Mouse (Mus musculus): ENCODE measurements around the gene Btg4. TPM values are rescaled to one million over a fixed set of nuclear protein-coding genes. Genes with fewer than 3 reads are reported as not detected.

Btg4 gene
- total RNA-seq, 1 experiment, result not detected

GRCm38 (mm10) chr9:51146496-51146895 lies 85.8 kb downstream of the Btg4 start:
- Histone ChIP-seq H3K9ac (ENCODE audit: insufficient read depth, low read depth, low read length, poor library complexity, severe bottlenecking) (no peak overlapping the region), H3K36me3 (ENCODE audit: control insufficient read depth, insufficient read depth, low read length, poor library complexity, severe bottlenecking) (no peaks in the 10 kb centered on the region), H3K9me3 (ENCODE audit: control insufficient read depth, insufficient read depth, low read depth, low read length) (no peaks in the 10 kb centered on the region), H3K4me3 (ENCODE audit: insufficient read depth in 1 of 2, low read depth in 1 of 2, low read length in 2 of 2, poor library complexity in 1 of 2, severe bottlenecking in 1 of 2) (no peak overlapping the region), H3K27ac (ENCODE audit: insufficient read depth, low read depth, low read length, poor library complexity, severe bottlenecking) (no peak overlapping the region), H3K4me1 (ENCODE audit: control insufficient read depth in 2 of 2, insufficient read depth in 2 of 2, low read length in 2 of 2, poor library complexity in 1 of 2) (no peaks in the 10 kb centered on the region)
- in situ Hi-C loops (cut with MboI; ENCODE audit: low sequenced_read_pairs in 2 of 2, unreplicated experiment in 2 of 2), result loop anchor here in 1 of 2 experiments (10.0 kb wide), 1 partner anchor 292 kb away; no protein-coding TSS in a partner anchor
- DNase-seq (ENCODE audit: low read depth, low spot score), result no peak
- no peak for TF ChIP-seq CHD2 (IDR thresholded peaks at IDR 0.05; ENCODE audit: low read depth, low read length)
- no peak for TF ChIP-seq MAFK (IDR thresholded peaks at IDR 0.05; ENCODE audit: insufficient read depth, low read depth, low read length)
- no peak for TF ChIP-seq HCFC1 (IDR thresholded peaks at IDR 0.05; ENCODE audit: borderline replicate concordance, insufficient read depth, low read length)
- no peak for TF ChIP-seq ZNF384 (IDR thresholded peaks at IDR 0.05; ENCODE audit: low read depth, low read length)
- no peak for TF ChIP-seq ZC3H11A (IDR thresholded peaks at IDR 0.05; ENCODE audit: borderline replicate concordance, low read depth, low read length)

- TF ChIP-seq HCFC1 (IDR thresholded peaks at IDR 0.05; ENCODE audit: borderline replicate concordance, insufficient read depth, low read length) (no peak), MAFK (IDR thresholded peaks at IDR 0.05; ENCODE audit: insufficient read depth, low read depth, low read length) (no peak), ZNF384 (IDR thresholded peaks at IDR 0.05; ENCODE audit: low read depth, low read length) (no peak)
- in situ Hi-C loops (cut with MboI; ENCODE audit: low sequenced_read_pairs in 2 of 2, unreplicated experiment in 2 of 2), result loop anchor here in 1 of 2 experiments (10.0 kb wide), 1 partner anchor 292 kb away; no protein-coding TSS in a partner anchor
- H3K9me3 ChIP-seq (ENCODE audit: control insufficient read depth, insufficient read depth, low read depth, low read length), result no peaks in the 10 kb centered on the region
- no peaks in the 10 kb centered on the region for H3K36me3 ChIP-seq (ENCODE audit: control insufficient read depth, insufficient read depth, low read length, poor library complexity, severe bottlenecking)
- no peak for DNase-seq (ENCODE audit: low read depth, low spot score)
- peaks cover 0 to 4% of the 10 kb centered on the region in 2 experiments; a peak in 1 of 4 replicates for H3K4me1 ChIP-seq (ENCODE audit: control insufficient read depth in 2 of 2, insufficient read depth in 2 of 2, low read length in 2 of 2, poor library complexity in 1 of 2)
- H3K27ac ChIP-seq (ENCODE audit: insufficient read depth, low read depth, low read length, poor library complexity, severe bottlenecking), result no peak overlapping the region
- no peak overlapping the region for H3K9ac ChIP-seq (ENCODE audit: insufficient read depth, low read depth, low read length, poor library complexity, severe bottlenecking)
- H3K4me3 ChIP-seq (ENCODE audit: insufficient read depth in 1 of 2, low read depth in 1 of 2, low read length in 2 of 2, poor library complexity in 1 of 2, severe bottlenecking in 1 of 2), result no peak overlapping the region
Observed at GRCm38 (mm10) chr9:51147294-51147693, 86.6 kb downstream of the Btg4 start.

DNA sequence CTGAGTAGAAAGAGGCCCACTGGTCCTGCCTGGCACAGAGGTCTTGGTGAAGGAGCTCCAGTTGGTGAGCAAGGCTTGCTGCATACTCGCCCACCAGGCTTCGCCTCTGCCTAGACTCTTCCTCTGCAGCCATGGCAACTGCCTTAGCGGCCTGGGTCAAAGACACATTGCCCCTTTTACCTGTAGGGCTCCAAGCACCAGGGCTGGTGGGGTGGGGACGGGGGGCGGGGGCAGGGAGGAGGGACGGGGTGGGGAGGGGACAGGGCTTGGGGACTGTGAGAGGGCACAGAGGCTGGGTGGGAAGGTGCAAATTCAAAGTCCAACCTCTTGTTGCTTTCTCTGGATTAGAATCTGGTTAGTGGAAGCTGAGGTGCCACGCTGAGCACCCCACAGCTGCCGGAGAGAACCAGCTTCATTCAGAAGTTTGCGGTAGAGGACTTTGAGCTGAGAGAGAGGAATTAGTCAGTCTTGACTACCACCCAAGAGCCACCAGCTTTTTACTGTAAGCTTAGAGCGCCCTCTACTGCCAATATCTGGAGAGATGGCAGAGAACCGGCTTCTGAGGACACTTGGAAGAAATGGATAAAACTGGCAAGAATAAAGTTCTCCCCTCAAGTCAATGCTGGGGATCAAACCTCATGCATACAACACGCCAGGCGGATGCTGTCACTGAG lies 91.5 kb downstream of the Btg4 start:
- H3K27ac ChIP-seq (ENCODE audit: insufficient read depth, low read depth, low read length, poor library complexity, severe bottlenecking), result no peak overlapping the region
- TF ChIP-seq HCFC1 (IDR thresholded peaks at IDR 0.05; ENCODE audit: borderline replicate concordance, insufficient read depth, low read length) (no peak), ZC3H11A (IDR thresholded peaks at IDR 0.05; ENCODE audit: borderline replicate concordance, low read depth, low read length) (peak; percentile 10; the same call in 1 of the 2 replicates), MAFK (IDR thresholded peaks at IDR 0.05; ENCODE audit: insufficient read depth, low read depth, low read length) (no peak), ZNF384 (IDR thresholded peaks at IDR 0.05; ENCODE audit: low read depth, low read length) (no peak)
- H3K4me1 ChIP-seq (ENCODE audit: control insufficient read depth in 2 of 2, insufficient read depth in 2 of 2, low read length in 2 of 2, poor library complexity in 1 of 2), result peaks cover 0 to 4% of the 10 kb centered on the region in 2 experiments; a peak in 1 of 4 replicates
- DNase-seq (ENCODE audit: low read depth, low spot score), result peak; percentile 40
- no peaks in the 10 kb centered on the region for H3K36me3 ChIP-seq (ENCODE audit: control insufficient read depth, insufficient read depth, low read length, poor library complexity, severe bottlenecking)
- no peak overlapping the region; the same call in 1 of the 2 replicates for H3K9ac ChIP-seq (ENCODE audit: insufficient read depth, low read depth, low read length, poor library complexity, severe bottlenecking)
- no peak overlapping the region for H3K4me3 ChIP-seq (ENCODE audit: insufficient read depth in 1 of 2, low read depth in 1 of 2, low read length in 2 of 2, poor library complexity in 1 of 2, severe bottlenecking in 1 of 2)
- H3K9me3 ChIP-seq (ENCODE audit: control insufficient read depth, insufficient read depth, low read depth, low read length), result no peaks in the 10 kb centered on the region
- in situ Hi-C loops (cut with MboI; ENCODE audit: low sequenced_read_pairs in 2 of 2, unreplicated experiment in 2 of 2), result no loop called here

- Histone ChIP-seq H3K9ac (ENCODE audit: insufficient read depth, low read depth, low read length, poor library complexity, severe bottlenecking) (no peak overlapping the region), H3K27ac (ENCODE audit: insufficient read depth, low read depth, low read length, poor library complexity, severe bottlenecking) (no peak overlapping the region), H3K4me1 (ENCODE audit: control insufficient read depth in 2 of 2, insufficient read depth in 2 of 2, low read length in 2 of 2, poor library complexity in 1 of 2) (no peaks in the 10 kb centered on the region), H3K4me3 (ENCODE audit: insufficient read depth in 1 of 2, low read depth in 1 of 2, low read length in 2 of 2, poor library complexity in 1 of 2, severe bottlenecking in 1 of 2) (no peak overlapping the region), H3K9me3 (ENCODE audit: control insufficient read depth, insufficient read depth, low read depth, low read length) (no peaks in the 10 kb centered on the region), H3K36me3 (ENCODE audit: control insufficient read depth, insufficient read depth, low read length, poor library complexity, severe bottlenecking) (no peaks in the 10 kb centered on the region)
- in situ Hi-C loops (cut with MboI; ENCODE audit: low sequenced_read_pairs in 2 of 2, unreplicated experiment in 2 of 2), result loop anchor here in 1 of 2 experiments (5.0 kb wide), 1 partner anchor 130 kb away; no protein-coding TSS in a partner anchor
- peak; percentile 58 for DNase-seq (ENCODE audit: low read depth, low spot score)
- TF ChIP-seq ZC3H11A (IDR thresholded peaks at IDR 0.05; ENCODE audit: borderline replicate concordance, low read depth, low read length), result peak; percentile 87
- no peak for TF ChIP-seq ZNF384 (IDR thresholded peaks at IDR 0.05; ENCODE audit: low read depth, low read length)
- no peak for TF ChIP-seq CHD2 (IDR thresholded peaks at IDR 0.05; ENCODE audit: low read depth, low read length)
- no peak for TF ChIP-seq HCFC1 (IDR thresholded peaks at IDR 0.05; ENCODE audit: borderline replicate concordance, insufficient read depth, low read length)
Observed at GRCm38 (mm10) chr9:51161771-51162388, 101.2 kb downstream of the Btg4 start.
